Mouse (Mus musculus) forebrain, embryonic 16.5 days (tissue): ENCODE data around the gene Grtp1. TPM values are rescaled to one million over a fixed set of nuclear protein-coding genes. Genes with fewer than 3 reads are reported as not detected.
"Not testable (repeated sequence)": the region's sequence is repeated elsewhere in the genome, so short reads cannot be mapped to it uniquely, and the experiment has no call there.

ENCODE experiments used
- ATAC-seq: fragments of 200-750 bp; cut with Nextera tagmentation; 2 replicates; pipeline ENCODE4 v1.8.0; 2017; ENCODE audit warnings: mild to moderate bottlenecking, moderate library complexity
- H3K27ac ChIP-seq: fragments of 300-500 bp; sonication (generic); 2 replicates; pipeline ENCODE4 v1.5.1; 2014; ENCODE audit warnings: low read length, control low read depth
- H3K27me3 ChIP-seq: fragments of 300-500 bp; sonication (generic); replicated peaks from 2 replicates; pipeline ENCODE4 v1.6.1; 2014; ENCODE audit warnings: low read length; ENCODE audit not compliant: control insufficient read depth, insufficient read depth
- H3K36me3 ChIP-seq: fragments of 300-500 bp; sonication (generic); 2 replicates; pipeline ENCODE4 v1.6.1; 2014; ENCODE audit not compliant: control insufficient read depth, insufficient read depth
- H3K4me1 ChIP-seq: fragments of 300-500 bp; sonication (generic); replicated peaks from 2 replicates; pipeline ENCODE4 v1.6.1; 2014; ENCODE audit warnings: low read length; ENCODE audit not compliant: control insufficient read depth, insufficient read depth
- H3K4me2 ChIP-seq: fragments of 300-500 bp; sonication (generic); 2 replicates; pipeline ENCODE4 v1.6.1; 2014; ENCODE audit warnings: mild to moderate bottlenecking, low read length, control low read depth
- H3K4me3 ChIP-seq: fragments of 300-500 bp; sonication (generic); replicated peaks from 2 replicates; pipeline ENCODE4 v1.5.1; 2014; ENCODE audit warnings: mild to moderate bottlenecking, low read length, control low read depth
- H3K9ac ChIP-seq: fragments of 300-500 bp; sonication (generic); replicated peaks from 2 replicates; pipeline ENCODE4 v1.6.1; 2014; ENCODE audit warnings: low read depth, low read length, control low read depth
- H3K9me3 ChIP-seq: fragments of 300-500 bp; sonication (generic); 2 replicates; pipeline ENCODE4 v1.6.1; 2016; ENCODE audit warnings: low read length; ENCODE audit not compliant: control insufficient read depth
- WGBS: fragments of 180-500 bp; shearing (Covaris S2); extraction: QIAGEN DNeasy Blood & Tissue Kit; methylation state at CpG from one replicate; pipeline ENCODE4 v1.1.7; 2014; 5-methylcytosine and 5-hydroxymethylcytosine counted together
- polyA plus RNA-seq: library from polyadenylated mRNA; unstranded; fragments of >200 nt; fragmentation: Nextera tagmentation; extraction: Ambion mirVana; gene quantifications from 2 replicates; pipeline ENCODE4 v1.2.1, GENCODE M21; 2015

Grtp1 gene
- polyA plus RNA-seq, 1 experiment from 2014 or later = 19.7 TPM

- H3K4me1 ChIP-seq = peaks cover 4% of the 10 kb centered on the region
- 79% methylated on average over 9 of the region's 9 CpGs for WGBS
- no peak for ATAC-seq
These were observed 46.3 kb downstream of the Grtp1 start for GRCm38 (mm10) chr8:13154099-13154498.

GRCm38 (mm10) chr8:13150929-13151328, 49.5 kb downstream of the Grtp1 start:
- no peak overlapping the region for H3K27ac ChIP-seq
- WGBS = 88% methylated on average over 2 of the region's 2 CpGs
- H3K36me3 ChIP-seq = peaks cover 18% of the 10 kb centered on the region
- no peak overlapping the region for H3K4me2 ChIP-seq
- H3K27me3 ChIP-seq = no peaks in the 10 kb centered on the region
- no peaks in the 10 kb centered on the region for H3K9me3 ChIP-seq
- no peak for ATAC-seq
- no peak overlapping the region for H3K4me3 ChIP-seq
- H3K9ac ChIP-seq = no peak overlapping the region
- H3K4me1 ChIP-seq = no peaks in the 10 kb centered on the region

More at GRCm38 (mm10) chr8:13154099-13154498, 46.3 kb downstream of the Grtp1 start:
- Histone ChIP-seq H3K9ac (no peak overlapping the region), H3K27me3 (no peaks in the 10 kb centered on the region), H3K4me3 (no peak overlapping the region), H3K9me3 (no peaks in the 10 kb centered on the region), H3K36me3 (peaks cover 8% of the 10 kb centered on the region), H3K4me2 (no peak overlapping the region), H3K27ac (no peak overlapping the region)

GRCm38 (mm10) chr8:13149866-13150265, 50.6 kb downstream of the Grtp1 start:
- Histone ChIP-seq H3K4me1 (no peaks in the 10 kb centered on the region), H3K27ac (no peak overlapping the region), H3K4me2 (no peak overlapping the region), H3K4me3 (no peak overlapping the region), H3K27me3 (no peaks in the 10 kb centered on the region), H3K9me3 (no peaks in the 10 kb centered on the region), H3K9ac (no peak overlapping the region), H3K36me3 (peaks cover 21% of the 10 kb centered on the region)
- ATAC-seq = no peak
- WGBS = 63% methylated on average over 5 of the region's 5 CpGs

- no peaks in the 10 kb centered on the region for H3K9me3 ChIP-seq
- H3K27me3 ChIP-seq = no peaks in the 10 kb centered on the region
- H3K9ac ChIP-seq = no peak overlapping the region
- no peak for ATAC-seq
- H3K4me3 ChIP-seq = no peak overlapping the region
- H3K36me3 ChIP-seq = peaks cover 21% of the 10 kb centered on the region
- H3K4me1 ChIP-seq = no peaks in the 10 kb centered on the region
- no peak overlapping the region for H3K27ac ChIP-seq
- 95% methylated on average over 2 of the region's 2 CpGs for WGBS
- no peak overlapping the region for H3K4me2 ChIP-seq
These were observed 51.1 kb downstream of the Grtp1 start for GRCm38 (mm10) chr8:13149287-13149686.

- Histone ChIP-seq H3K4me3 (no peak overlapping the region), H3K9me3 (no peaks in the 10 kb centered on the region), H3K27me3 (no peaks in the 10 kb centered on the region), H3K9ac (no peak overlapping the region), H3K4me1 (no peaks in the 10 kb centered on the region), H3K27ac (no peak overlapping the region), H3K36me3 (peaks cover 19% of the 10 kb centered on the region), H3K4me2 (no peak overlapping the region)
- ATAC-seq = no peak
- 94% methylated on average over 2 of the region's 2 CpGs for WGBS
These were observed 51.9 kb downstream of the Grtp1 start for GRCm38 (mm10) chr8:13148476-13148875.

- Histone ChIP-seq H3K4me3 (no peak overlapping the region), H3K36me3 (peaks cover 42% of the 10 kb centered on the region), H3K4me1 (no peaks in the 10 kb centered on the region), H3K9ac (no peak overlapping the region), H3K27me3 (no peaks in the 10 kb centered on the region), H3K9me3 (no peaks in the 10 kb centered on the region), H3K4me2 (no peak overlapping the region), H3K27ac (no peak overlapping the region)
- no peak for ATAC-seq
- 92% methylated on average over 5 of the region's 5 CpGs for WGBS
These were observed 58.7 kb downstream of the Grtp1 start for GRCm38 (mm10) chr8:13141681-13142080.

GRCm38 (mm10) chr8:13139641-13140182, 60.7 kb downstream of the Grtp1 start:
- Histone ChIP-seq H3K27me3 (no peaks in the 10 kb centered on the region), H3K27ac (no peak overlapping the region), H3K4me3 (no peak overlapping the region), H3K36me3 (peaks cover 50% of the 10 kb centered on the region), H3K4me1 (no peaks in the 10 kb centered on the region), H3K4me2 (no peak overlapping the region), H3K9me3 (no peaks in the 10 kb centered on the region), H3K9ac (no peak overlapping the region)
- 91% methylated on average over 6 of the region's 6 CpGs for WGBS
- no peak for ATAC-seq

- not testable (repeated sequence) for ATAC-seq, H3K27me3 ChIP-seq, H3K9ac ChIP-seq, H3K4me1 ChIP-seq, H3K9me3 ChIP-seq, H3K4me3 ChIP-seq, H3K4me2 ChIP-seq, H3K27ac ChIP-seq
- H3K36me3 ChIP-seq = peaks cover 41% of the 10 kb centered on the region
- 61% methylated on average over 9 of the region's 9 CpGs for WGBS
These were observed 68.2 kb downstream of the Grtp1 start for GRCm38 (mm10) chr8:13132220-13132619.

- Histone ChIP-seq H3K9ac (no peak overlapping the region), H3K4me3 (no peak overlapping the region), H3K4me1 (no peaks in the 10 kb centered on the region), H3K27me3 (no peaks in the 10 kb centered on the region), H3K36me3 (peaks cover 22% of the 10 kb centered on the region; the same call in 1 of the 2 replicates), H3K4me2 (no peak overlapping the region), H3K27ac (no peak overlapping the region), H3K9me3 (no peaks in the 10 kb centered on the region)
- ATAC-seq = no peak
- 97% methylated on average over 8 of the region's 8 CpGs for WGBS
These were observed 75.5 kb downstream of the Grtp1 start for GRCm38 (mm10) chr8:13124897-13125296.

GRCm38 (mm10) chr8:13122887-13123421, 77.5 kb downstream of the Grtp1 start:
- no peak for ATAC-seq
- H3K4me2 ChIP-seq = no peak overlapping the region
- H3K4me1 ChIP-seq = no peaks in the 10 kb centered on the region
- H3K36me3 ChIP-seq = peaks cover 14% of the 10 kb centered on the region; the same call in 1 of the 2 replicates
- WGBS = 95% methylated on average over 7 of the region's 7 CpGs
- no peak overlapping the region for H3K27ac ChIP-seq
- no peak overlapping the region for H3K4me3 ChIP-seq
- H3K9me3 ChIP-seq = no peaks in the 10 kb centered on the region
- H3K27me3 ChIP-seq = no peaks in the 10 kb centered on the region
- no peak overlapping the region for H3K9ac ChIP-seq
